Mouse (Mus musculus): ENCODE data around the gene Gm20683.

- TF ChIP-seq CTCF (IDR thresholded peaks at IDR 0.05) (no peak), EP300 (IDR thresholded peaks at IDR 0.05) (no peak)
These were observed 46.6 kb downstream of the Gm20683 start for GRCm38 (mm10) chr17:25794998-25795397.

Measured in lung, postnatal 0 days (tissue).